Mouse (Mus musculus): ENCODE measurements at regions not wholly inside any gene's neighbourhood (a gene's known extent, or its start where the extent isn't known, plus 50 kb on each side); places are given as distances from the start of the nearest gene placed in this dataset.

- no peak for TF ChIP-seq CTCF (conservative IDR thresholded peaks at IDR 0.05; ENCODE audit: insufficient read depth, insufficient read length, low read depth, low read length)
- no peak for TF ChIP-seq POLR2A (IDR thresholded peaks at IDR 0.05; ENCODE audit: low read depth, low read length)
Measured at GRCm38 (mm10) chr13:106699957-106700356, 236.8 kb downstream of the Ipo11 start.
